Mouse (Mus musculus): ENCODE results near the gene Krt80.
"Not testable (repeated sequence)": the region's sequence is repeated elsewhere in the genome, so short reads cannot be mapped to it uniquely, and the experiment has no call there.

Krt80 gene

DNA sequence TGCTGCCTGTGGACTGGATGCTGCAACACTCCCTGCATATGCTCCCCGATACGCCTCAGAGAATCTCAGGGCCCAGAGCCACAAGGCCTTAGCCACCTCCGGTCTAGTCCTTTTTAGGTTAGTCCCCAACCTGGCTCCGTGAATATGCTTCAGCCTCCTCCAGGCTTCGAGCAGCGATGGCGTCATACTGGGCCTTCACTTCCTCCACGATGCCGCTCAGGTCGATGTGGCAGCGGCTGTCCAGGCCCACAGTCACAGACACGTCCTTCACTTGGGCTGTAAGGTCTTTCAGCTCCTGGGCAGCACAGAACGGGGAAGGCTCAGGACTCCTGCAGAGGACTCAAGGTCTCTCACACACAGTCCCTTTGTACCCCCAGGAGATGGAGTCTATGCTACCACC, 17.9 kb downstream of the Krt80 start:
- DNase-seq (ENCODE audit: low read depth, low spot score) = no peak

DNA sequence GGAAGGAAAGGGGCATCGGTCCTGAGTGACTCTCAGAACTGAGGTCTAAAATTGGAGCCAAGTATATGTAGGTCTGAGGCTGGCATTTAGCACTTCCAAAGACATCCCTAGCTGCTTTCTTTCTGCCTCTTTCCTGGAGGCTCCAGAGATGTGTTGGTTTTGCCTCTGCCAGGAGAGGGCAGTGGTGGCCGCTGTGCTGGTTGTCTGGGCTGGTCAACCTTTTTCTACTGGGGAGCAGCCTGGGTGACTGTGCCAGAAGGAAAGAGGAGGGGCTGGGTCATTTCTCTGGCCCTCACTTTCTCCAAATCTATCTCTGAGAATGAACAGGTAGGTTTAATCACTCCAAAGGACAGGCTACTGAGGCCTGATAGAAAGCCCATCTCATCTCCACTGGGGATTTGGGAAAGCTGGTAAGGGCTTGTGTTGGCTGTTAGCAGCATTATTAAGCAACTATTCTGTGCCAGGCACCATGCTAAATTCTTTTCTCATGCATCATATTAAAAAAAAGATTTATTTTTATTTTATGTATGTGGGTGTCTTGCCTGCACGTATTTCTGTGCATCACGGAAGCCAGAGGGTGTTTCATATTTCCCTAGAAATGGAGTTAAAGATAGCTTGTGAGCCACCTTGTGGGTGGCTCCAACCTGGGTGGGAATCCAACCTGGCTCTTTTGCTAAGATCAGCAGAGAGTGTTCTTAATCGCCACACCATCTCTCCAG, 28.0 kb downstream of the Krt80 start:
- DNase-seq (ENCODE audit: low read depth, low spot score) = no peak

DNA sequence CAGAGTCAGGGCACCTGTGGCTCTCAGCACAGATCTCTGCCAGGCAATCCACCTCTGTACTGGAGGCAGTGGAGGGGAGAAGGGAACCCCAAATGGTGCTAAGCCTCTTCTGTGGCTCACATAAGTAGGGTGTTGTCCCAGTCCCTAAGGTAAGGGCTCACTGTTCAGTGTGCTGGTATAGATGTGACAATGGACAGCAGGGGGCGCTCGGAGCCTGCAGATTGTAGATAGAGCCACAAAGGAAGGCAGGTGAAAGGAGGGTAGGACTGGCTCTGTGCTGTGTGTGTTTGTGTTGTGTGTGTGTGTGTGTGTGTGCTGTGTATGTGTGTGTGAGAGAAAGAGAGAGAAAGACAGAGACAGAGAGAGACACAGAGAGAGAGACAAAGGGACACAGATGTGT, 30.4 kb downstream of the Krt80 start:
- peak; percentile 55 for DNase-seq (ENCODE audit: low read depth, low spot score)

DNA sequence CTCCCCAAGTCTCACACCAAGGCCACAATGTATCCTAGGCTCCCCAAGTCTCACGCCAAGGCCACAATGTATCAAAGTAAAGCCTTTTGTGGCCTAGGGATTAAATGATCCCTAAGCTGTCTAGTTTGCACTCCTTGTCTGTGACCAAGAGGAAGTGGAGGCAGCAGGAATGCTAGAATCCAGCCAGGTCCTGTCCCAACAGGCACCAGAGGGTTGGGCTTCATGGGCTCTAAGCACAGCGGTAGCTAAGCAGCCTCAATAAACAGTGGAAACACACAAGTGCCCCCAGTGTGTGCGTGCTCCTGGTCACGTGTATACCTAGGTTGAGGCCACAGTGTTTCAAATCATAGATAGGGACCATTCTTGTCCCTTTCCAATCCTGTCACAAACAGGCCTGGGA, 31.6 kb downstream of the Krt80 start:
- DNase-seq (ENCODE audit: low read depth, low spot score) = no peak

DNA sequence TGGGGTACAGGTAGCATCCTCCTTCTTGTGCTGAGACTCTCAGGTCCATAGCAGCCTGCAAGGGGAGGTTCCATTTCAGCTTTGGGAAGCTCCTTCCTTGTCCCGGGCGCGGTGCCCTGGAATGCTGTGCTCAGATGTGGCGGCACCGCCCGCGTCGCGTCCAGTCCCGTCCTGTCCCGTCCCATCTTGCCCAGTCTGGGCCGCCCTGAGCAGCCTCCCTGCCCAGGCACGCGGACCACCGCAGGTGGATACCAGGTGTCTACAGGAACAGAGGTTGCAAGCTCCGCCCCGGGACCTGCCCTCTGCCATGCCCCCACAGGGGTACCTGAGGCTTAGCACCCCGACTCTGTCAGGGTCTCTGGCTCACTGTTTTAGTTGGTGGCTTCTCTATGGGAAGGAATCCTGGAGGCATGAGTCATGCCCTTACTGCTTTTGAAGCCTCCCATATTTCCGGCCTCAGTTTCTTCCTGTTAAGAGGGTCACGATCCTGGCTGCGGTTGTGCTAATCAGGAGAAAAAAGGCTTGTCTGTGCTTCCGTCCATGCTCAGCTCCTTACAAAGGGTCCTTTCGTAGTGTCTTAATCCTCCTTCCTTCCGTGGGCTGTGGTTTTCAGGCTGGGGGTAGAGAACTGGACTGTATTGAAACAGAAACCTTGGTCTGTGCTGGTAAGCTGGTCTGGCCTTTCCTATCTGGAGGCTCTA, 33.3 kb downstream of the Krt80 start:
- DNase-seq (ENCODE audit: low read depth, low spot score) = no peak

DNA sequence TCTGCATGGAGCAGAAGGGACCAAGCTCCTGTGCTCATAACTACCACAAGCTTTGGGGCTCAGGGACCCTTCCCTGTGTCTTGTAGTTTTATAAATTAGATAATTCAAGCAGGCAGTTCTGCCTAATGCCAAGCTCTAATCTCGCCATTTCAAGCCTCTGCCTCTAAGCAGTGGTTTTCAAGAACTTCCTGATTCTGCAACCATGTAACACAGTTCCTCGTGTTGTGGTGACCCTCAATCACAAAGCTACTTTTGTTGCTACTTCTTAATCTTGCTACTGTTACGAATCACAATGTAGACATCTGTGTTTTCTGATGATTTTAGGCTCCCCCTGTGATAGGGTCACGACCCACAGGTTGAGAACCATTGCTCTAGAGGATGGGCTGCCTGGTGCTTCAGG, 36.3 kb downstream of the Krt80 start:
- DNase-seq (ENCODE audit: low read depth, low spot score) = no peak

DNA sequence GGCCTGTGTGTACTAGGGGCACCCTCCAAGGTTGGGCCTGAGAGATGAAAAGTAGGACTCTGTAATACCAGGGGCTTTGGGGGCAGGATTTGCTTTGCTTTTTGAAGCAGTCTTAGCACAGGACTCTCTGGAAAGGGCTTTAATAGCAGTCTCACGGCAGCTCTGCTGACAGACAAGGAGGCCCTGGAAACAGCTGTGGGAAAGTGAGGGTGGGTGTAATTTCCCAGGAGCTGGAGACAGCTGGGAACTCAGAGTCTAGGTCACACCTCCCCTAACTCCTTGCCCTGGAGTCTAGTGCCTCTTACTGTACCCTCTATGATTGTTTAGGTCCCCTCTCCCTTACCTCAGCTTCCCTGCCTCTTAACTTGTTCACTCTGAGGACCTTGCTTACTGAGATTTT, 36.8 kb downstream of the Krt80 start:
- DNase-seq (ENCODE audit: low read depth, low spot score) = no peak

DNA sequence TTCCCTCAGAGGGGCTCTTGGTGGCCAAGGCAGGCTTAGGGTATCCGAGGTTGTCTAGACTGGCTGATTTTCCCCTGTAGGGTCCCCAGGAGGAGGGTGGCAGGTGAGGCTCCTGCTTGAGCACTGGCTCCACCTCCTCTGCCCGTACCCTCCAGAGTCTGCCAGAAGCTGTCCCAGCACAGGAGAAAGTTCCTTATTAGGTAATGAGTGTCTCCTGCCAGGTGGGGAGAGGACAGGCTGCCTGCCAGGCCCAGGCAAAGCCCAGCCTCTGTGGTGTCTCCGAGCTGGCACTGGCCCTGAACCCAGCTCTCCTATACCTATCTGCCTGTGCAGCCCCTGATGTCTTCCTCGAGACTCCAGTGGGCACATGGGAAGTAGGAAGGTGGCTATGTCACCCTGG, 37.6 kb downstream of the Krt80 start:
- no peak for DNase-seq (ENCODE audit: low read depth, low spot score)

DNA sequence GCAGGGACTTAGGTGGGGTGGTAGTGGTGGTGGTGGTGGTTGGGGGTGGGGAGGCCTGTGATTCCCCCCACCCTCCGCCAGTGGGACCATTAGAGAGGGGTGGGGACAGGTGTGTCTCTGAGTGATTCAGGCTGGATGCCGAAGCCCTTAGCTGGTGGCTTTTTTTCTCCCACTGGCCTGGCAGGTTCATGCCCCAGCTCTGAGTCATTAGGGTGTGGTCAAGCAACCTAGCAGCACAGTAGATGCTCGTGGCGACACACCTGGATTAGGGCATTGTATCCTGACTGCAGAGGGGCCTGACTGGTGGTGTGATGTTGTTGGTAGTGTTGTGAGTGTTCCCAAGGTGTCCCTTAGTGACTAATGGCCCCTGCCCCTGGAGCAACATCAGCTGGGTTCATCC, 38.9 kb downstream of the Krt80 start:
- no peak for DNase-seq (ENCODE audit: low read depth, low spot score)

DNA sequence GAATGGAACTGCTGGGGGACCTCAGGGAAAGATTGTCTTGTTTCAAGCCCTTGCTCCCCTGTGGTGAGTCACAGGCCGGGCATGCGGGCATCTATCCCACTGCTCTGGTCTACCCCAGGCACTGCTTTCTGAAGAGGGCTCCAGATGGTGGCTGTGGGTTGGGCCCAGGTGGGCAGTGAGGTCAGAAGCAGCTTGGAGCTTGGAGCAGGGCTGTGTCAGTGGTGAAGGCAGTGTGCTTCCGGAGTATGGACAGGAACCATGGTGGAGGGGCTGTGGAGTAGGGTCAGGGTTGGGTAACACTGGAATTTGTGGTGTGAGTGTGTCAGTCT, 40.4 kb downstream of the Krt80 start:
- DNase-seq (ENCODE audit: low read depth, low spot score) = no peak

DNA sequence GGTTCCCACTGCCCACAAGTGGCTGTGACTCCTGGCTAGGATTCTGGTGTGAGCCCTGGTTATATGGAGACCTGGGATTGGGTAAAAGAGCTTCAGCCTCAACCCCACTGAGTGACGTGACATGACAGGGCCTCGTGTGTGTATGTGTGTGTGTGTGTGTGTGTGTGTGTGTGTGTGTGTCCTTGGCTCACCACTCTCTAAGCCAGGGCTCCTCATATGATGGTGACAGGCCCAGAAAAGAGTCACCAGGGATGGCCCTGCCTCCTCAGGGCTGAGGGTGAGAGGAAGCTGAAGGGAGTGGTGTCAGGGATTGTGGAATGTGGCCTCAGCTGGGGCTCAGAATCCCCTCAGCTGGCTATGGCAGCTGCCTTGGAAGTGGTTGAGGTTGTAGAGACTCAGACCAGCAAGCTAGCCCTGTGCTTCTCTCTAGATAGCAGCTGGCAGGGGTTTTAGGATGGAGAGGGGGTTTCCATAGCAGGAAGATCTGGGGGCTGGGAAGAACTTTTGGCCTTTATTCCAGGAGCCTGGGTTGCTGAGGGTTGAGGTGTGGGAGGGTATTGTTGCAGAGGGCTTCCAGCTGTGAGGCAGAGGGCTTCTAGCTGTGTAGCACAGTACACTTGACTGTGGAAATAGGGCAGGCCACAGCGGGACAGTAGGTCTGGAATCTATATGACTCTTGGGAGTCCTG, 40.9 kb downstream of the Krt80 start:
- DNase-seq (ENCODE audit: low read depth, low spot score) = no peak

DNA sequence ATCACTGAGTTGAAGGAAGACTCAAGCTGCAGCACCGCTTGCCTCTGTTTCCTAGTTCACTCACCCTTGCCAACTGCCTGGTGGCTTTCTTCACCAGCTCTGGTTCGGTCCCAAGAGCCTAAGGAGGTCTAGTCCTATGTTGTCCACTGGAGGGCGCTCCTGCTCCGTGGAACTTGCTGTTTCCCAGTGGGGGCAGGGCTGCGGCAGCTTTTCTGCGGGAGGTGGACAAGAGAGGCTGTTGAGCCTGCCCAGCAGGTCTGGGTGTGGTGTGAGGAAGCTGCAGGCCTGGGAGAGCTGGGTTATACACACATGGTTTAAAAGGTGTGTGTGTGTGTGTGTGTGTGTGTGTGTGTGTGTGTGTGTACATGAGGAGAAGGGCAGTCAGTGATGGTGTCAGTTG, 42.7 kb downstream of the Krt80 start:
- peak; percentile 46 for DNase-seq (ENCODE audit: low read depth, low spot score)

DNA sequence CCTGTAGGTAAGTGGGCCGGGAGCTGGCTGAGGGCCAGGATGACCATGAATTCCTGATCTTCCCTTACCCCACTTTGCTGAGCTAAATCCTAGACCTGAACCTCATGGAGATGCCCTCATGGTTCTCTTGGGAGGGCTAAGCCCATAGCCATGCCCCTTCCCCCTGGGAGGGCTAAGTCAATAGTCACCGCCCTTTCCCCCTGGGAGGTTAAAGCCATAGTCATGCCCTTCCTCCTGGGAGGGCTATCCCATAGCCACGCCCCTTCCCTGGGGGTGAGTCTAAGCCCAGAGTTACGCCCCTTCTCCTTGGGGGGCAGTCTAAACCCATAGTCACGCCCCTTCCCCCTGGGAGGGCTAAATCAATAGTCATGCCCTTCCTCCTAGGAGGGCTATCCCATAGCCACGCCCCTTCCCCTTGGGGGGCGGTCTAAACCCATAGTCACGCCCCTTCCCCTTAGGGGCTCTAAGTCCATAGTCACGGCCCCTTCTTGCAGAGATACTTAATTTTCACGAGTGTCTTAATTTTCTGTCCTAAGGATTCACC, 43.9 kb downstream of the Krt80 start:
- peak; percentile 31 for DNase-seq (ENCODE audit: low read depth, low spot score)

DNA sequence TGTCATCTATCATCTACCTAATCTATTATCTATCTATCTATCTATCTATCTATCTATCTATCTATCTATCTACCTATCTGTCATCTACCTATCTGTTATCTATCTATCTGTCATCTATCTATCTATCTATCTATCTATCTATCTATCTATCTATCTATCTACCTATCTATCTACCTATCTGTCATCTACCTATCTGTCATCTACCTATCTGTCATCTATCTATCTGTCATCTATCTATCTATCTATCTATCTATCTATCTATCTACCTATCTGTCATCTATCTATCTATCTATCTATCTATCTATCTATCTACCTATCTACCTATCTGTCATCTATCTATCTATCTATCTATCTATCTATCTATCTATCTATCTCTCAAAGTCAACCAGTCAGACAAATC, 45.6 kb downstream of the Krt80 start:
- not testable (repeated sequence) for DNase-seq (ENCODE audit: low read depth, low spot score)

DNA sequence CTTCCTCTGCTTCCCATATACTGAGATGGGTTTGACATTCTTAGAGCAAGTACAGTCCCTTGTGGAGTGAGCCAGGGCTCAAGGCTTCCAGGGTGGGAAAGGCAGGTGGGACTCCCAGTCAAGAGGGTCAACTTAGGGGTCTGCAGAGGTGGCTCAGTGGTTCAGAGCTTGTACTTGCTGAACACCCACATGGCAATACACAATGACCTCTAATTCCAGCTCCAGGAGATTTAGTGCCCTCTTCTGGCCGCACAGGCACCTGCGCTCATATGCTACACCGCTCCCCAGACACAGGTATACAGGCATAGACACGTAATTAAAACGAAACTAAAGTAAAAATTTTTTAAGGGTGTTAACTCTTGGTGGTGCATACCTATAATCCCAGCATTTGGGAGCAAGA, 46.5 kb downstream of the Krt80 start:
- DNase-seq (ENCODE audit: low read depth, low spot score) = no peak

DNA sequence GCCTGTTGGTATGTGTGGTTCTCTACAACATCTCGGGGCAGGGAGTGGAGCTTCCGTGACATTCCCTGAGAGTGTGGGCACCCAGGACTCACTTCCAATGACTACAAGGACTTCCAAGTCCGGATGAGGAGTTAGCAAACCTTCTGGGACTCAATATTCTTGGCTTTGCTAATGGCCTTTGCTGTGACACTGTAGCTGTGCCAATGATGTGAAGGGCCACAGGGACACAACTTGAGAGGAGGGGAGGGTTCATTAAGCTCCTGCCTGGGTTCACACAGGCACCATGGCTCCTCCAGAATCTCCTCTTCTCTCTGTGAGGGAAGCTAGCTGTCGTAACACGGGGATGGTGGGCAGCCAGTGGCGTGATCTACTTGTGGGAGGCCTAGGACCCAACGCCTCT, 47.3 kb downstream of the Krt80 start:
- DNase-seq (ENCODE audit: low read depth, low spot score) = no peak

DNA sequence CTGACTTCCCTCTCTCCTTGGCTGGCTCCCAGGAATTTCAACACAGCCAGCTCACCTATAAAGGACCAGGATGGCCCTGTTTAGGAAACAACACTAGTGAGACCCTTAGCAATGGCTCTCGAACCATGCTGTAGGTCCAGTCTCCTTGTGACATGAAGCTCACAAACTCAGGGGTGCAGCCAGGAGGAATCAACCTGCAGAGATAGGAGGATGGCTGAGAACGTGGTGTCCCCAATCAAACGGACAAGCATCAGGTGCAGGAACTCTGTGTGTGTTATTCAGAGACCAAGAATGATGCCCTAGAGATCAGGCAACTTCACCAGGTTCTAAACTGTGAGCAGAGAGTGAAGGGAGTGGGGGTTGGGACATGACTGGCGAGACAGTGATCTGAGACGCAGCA, 47.9 kb downstream of the Krt80 start:
- DNase-seq (ENCODE audit: low read depth, low spot score) = no peak

DNA sequence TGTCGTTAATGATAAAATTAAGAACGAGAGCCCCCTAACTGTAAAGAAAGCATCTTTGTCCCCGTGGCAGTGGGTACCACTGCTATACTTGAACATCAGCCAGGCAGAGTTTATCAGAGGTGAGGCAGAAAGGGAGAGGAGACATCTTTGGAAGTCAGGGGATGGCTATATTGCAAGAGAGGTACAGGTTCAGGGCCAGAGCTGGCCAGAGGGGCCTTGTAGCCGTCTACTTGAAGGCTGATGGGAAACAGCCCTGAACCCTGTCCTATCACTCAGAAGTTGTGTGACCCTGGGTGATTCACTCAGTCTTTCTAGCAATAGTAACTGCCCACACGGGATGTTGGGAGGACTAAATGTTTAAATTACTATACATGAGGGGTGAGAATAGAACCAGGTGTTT, 48.8 kb downstream of the Krt80 start:
- no peak for DNase-seq (ENCODE audit: low read depth, low spot score)

DNA sequence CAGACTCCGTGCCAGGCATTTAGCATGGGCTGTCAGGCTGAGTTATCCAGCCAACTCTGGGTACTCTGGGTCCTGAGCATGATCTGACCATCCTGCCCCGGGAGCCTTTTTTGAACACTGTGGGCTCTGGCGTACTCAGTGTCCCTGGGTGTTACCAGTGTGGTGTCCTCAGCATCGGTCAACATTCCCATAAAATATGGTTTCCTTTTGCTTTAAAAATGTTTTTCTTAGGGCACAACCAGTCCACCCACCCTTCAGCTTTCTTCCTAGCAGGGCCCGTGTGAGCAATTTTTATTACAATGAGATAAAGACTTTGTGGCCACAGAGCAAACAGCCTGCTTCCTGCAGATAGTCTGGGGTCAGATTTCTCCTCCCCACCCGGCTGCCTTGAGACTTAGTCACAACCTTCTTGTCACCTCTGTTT, 49.3 kb downstream of the Krt80 start:
- no peak for DNase-seq (ENCODE audit: low read depth, low spot score)

DNA sequence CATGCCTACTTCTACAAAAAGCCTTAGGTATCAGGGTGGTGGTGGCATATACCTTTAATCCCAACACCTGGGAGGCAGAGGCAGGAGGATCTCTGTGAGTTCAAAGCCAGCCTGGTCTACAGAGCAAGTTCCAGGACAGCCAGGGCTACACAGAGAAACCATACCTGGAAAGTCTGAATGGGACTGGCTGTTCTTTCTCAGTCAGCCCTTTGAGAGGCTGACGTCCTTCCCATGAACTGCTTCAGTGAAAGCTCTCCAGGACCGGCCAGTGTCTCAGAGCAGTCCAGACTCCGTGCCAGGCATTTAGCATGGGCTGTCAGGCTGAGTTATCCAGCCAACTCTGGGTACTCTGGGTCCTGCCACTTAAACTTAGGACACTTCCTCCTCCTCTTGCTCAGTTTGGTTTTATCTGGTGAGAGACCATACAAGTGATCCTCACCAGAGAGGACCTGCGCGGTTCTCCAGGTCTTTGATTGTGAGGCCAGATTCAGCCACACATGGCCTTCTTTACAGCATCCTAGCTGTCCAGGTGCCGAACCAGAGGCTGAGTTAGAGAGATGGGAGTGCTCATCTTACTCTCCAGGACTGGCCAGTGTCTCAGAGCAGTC, 49.8 kb downstream of the Krt80 start:
- no peak for DNase-seq (ENCODE audit: low read depth, low spot score)

DNA sequence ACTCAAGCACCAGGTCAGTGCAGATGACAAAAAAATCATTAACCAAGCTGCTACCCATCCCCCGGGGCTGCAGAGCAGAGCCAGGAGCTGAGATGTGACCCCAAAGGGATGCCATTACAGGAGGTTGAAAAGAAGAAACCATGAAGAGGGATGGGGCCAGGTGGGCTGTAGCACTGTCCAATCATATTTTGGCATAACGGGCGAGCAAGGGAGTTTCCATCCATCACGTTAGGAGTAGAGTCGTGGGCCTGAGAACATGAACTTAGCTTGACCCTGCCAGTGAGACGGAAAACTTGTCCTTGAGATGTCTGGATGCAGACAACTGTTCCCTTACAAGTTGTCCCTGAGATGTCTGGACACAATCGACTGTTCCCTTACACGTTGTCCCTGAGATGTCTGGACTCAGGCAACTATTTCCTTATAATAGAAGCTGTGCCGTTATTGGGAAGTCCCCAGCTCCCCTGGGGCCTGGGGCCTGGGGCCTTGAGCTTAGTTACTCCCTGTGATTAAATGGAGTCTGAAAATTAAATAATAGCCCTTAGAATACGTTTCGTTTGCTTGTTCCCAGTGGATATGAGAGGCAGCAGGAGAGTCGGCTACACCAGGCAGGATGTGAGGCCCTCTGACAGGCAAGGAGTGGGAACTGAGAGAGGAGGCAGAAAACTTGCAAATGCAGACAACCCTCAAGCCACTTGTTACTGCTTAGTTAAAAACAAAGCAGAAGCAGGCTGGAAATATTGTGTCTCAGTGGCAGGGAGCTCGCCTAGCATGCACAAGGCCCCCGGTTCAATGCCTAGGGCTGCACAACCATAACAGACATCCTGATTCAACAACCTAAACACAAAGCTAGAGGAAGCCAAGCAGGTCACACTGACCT, 50.8 kb downstream of the Krt80 start:
- no peak for DNase-seq (ENCODE audit: low read depth, low spot score)
